Mouse (Mus musculus): ENCODE measurements around the gene Elmo1. TPM values are rescaled to one million over a fixed set of nuclear protein-coding genes. Genes with fewer than 3 reads are reported as not detected.

Elmo1 gene
- total and polyA plus RNA-seq, 3 experiments: 23.1 to 50.2 (median 32.2) TPM

- Histone ChIP-seq H3K79me2 (replicated peaks; ENCODE audit: control insufficient read depth, extremely low read depth, insufficient read depth, poor library complexity, severe bottlenecking) (no peaks in the 10 kb centered on the region), H3K36me3 (replicated peaks in 1 of 2; ENCODE audit: control insufficient read depth in 1 of 2, insufficient read depth in 1 of 2, low read length in 1 of 2) (no peaks in the 10 kb centered on the region), H3K9ac (ENCODE audit: insufficient read depth, low read depth) (no peak overlapping the region), H3K4me3 (replicated peaks in 1 of 3; ENCODE audit: low read depth in 2 of 3, low read length in 2 of 3, poor library complexity in 1 of 3) (no peak overlapping the region), H3K4me2 (ENCODE audit: insufficient read depth, low read depth, poor library complexity, severe bottlenecking) (no peak overlapping the region), H3K9me3 (replicated peaks; ENCODE audit: low read length) (no peaks in the 10 kb centered on the region), H3K27me3 (replicated peaks) (no peaks in the 10 kb centered on the region), H3K4me1 (ENCODE audit: control insufficient read depth in 1 of 2, insufficient read depth in 2 of 2) (peaks cover 7 to 26% of the 10 kb centered on the region in 2 experiments; a peak in 3 of 4 replicates), H3K27ac (ENCODE audit: insufficient read depth, low read depth) (no peak overlapping the region)
- TF ChIP-seq MAZ (IDR thresholded peaks at IDR 0.05; ENCODE audit: low read depth, low read length) (no peak), RCOR1 (conservative IDR thresholded peaks at IDR 0.05; ENCODE audit: low read depth, low read length) (no peak), CHD2 (IDR thresholded peaks at IDR 0.05; ENCODE audit: low read length) (no peak), CHD1 (IDR thresholded peaks at IDR 0.05; ENCODE audit: low read depth, low read length) (no peak), MYC (IDR thresholded peaks at IDR 0.05; ENCODE audit: low read depth, low read length) (no peak), MAFK (IDR thresholded peaks at IDR 0.05; ENCODE audit: insufficient replicate concordance, low read length) (no peak), UBTF (IDR thresholded peaks at IDR 0.05; ENCODE audit: low read depth, low read length) (no peak)
- DNase-seq (ENCODE audit: extremely low read depth): no peak
- dilution Hi-C loops (cut with MboI; ENCODE audit: extremely low pct_ligation_motif_present, extremely low pct_unique_long_range_greater_than_20kb, low sequenced_read_pairs) (no loop called here), in situ Hi-C loops (cut with MboI; ENCODE audit: low pct_ligation_motif_present, low pct_unique_long_range_greater_than_20kb, low sequenced_read_pairs) (no loop called here)
Observed at GRCm38 (mm10) chr13:20045350-20045749, 45.0 kb upstream of the Elmo1 start.

DNA sequence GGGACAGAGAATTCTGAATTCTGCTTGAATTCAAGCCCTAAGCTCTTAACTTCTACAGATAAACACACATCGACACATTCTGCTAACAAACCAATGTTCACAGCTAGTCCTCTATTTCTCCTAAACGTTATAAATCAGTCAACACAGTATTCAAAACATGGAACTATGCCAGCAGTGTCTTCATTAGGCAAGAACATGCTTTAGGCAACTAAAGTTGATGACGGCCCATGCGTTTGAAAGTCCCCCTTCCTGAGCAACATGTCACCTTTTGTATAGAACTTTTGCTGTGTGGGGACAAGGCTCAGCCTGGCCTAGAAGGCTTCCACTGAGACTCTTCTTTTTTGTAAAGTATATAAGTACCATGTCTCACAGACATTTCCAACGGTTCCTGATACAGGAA lies 44.6 kb upstream of the Elmo1 start:
- H3K9ac ChIP-seq (ENCODE audit: insufficient read depth, low read depth): no peak overlapping the region
- dilution Hi-C loops (cut with MboI; ENCODE audit: extremely low pct_ligation_motif_present, extremely low pct_unique_long_range_greater_than_20kb, low sequenced_read_pairs) (no loop called here), in situ Hi-C loops (cut with MboI; ENCODE audit: low pct_ligation_motif_present, low pct_unique_long_range_greater_than_20kb, low sequenced_read_pairs) (no loop called here)
- DNase-seq (ENCODE audit: extremely low read depth): no peak
- H3K27me3 ChIP-seq (replicated peaks): no peaks in the 10 kb centered on the region
- H3K4me3 ChIP-seq (replicated peaks in 1 of 3; ENCODE audit: low read depth in 2 of 3, low read length in 2 of 3, poor library complexity in 1 of 3): no peak overlapping the region
- TF ChIP-seq ELF1 (IDR thresholded peaks at IDR 0.05; ENCODE audit: low read depth, low read length) (no peak), MAFK (IDR thresholded peaks at IDR 0.05; ENCODE audit: insufficient replicate concordance, low read length) (no peak), MXI1 (IDR thresholded peaks at IDR 0.05; ENCODE audit: low read depth, low read length) (no peak), JUN (IDR thresholded peaks at IDR 0.05; ENCODE audit: insufficient read depth, low read depth, low read length) (no peak), MYC (IDR thresholded peaks at IDR 0.05; ENCODE audit: low read depth, low read length) (no peak), POLR2A (IDR thresholded peaks at IDR 0.05; ENCODE audit: low read depth, low read length) (no peak), NELFE (IDR thresholded peaks at IDR 0.05; ENCODE audit: low read depth, low read length) (no peak), GABPA (IDR thresholded peaks at IDR 0.05; ENCODE audit: insufficient replicate concordance, low read depth, low read length) (no peak), ZC3H11A (IDR thresholded peaks at IDR 0.05; ENCODE audit: low read depth, low read length) (no peak), EP300 (IDR thresholded peaks at IDR 0.05; ENCODE audit: low read length) (no peak), RCOR1 (conservative IDR thresholded peaks at IDR 0.05; ENCODE audit: low read depth, low read length) (no peak), CHD2 (IDR thresholded peaks at IDR 0.05; ENCODE audit: low read length) (no peak), SIN3A (IDR thresholded peaks at IDR 0.05; ENCODE audit: low read length) (no peak), TCF12 (IDR thresholded peaks at IDR 0.05; ENCODE audit: low read depth, low read length) (no peak), E2F4 (IDR thresholded peaks at IDR 0.05; ENCODE audit: insufficient replicate concordance, low read depth, low read length) (no peak)
- no peaks in the 10 kb centered on the region for H3K36me3 ChIP-seq (replicated peaks in 1 of 2; ENCODE audit: control insufficient read depth in 1 of 2, insufficient read depth in 1 of 2, low read length in 1 of 2)
- peaks cover 7 to 26% of the 10 kb centered on the region in 2 experiments; a peak in 3 of 4 replicates for H3K4me1 ChIP-seq (ENCODE audit: control insufficient read depth in 1 of 2, insufficient read depth in 2 of 2)
- H3K79me2 ChIP-seq (replicated peaks; ENCODE audit: control insufficient read depth, extremely low read depth, insufficient read depth, poor library complexity, severe bottlenecking): no peaks in the 10 kb centered on the region
- H3K27ac ChIP-seq (ENCODE audit: insufficient read depth, low read depth): no peak overlapping the region
- H3K4me2 ChIP-seq (ENCODE audit: insufficient read depth, low read depth, poor library complexity, severe bottlenecking): no peak overlapping the region
- no peaks in the 10 kb centered on the region for H3K9me3 ChIP-seq (replicated peaks; ENCODE audit: low read length)
